Mouse (Mus musculus) lung, adult 2 months (tissue): Measurements from ENCODE around the gene Lpgat1.

ENCODE experiments used
- CTCF ChIP-seq: fragments of 200-500 bp; IDR thresholded peaks from 2 replicates; pipeline ENCODE4 v1.5.1; 2011; ENCODE audit warnings: mild to moderate bottlenecking, low read length, control low read depth; ENCODE audit not compliant: insufficient read depth
- POLR2A ChIP-seq: fragments of 200-500 bp; IDR thresholded peaks from 2 replicates; pipeline ENCODE4 v1.6.1; 2011; ENCODE audit warnings: low read depth, mild to moderate bottlenecking, control low read depth, low read length, borderline replicate concordance; ENCODE audit errors: extremely low read depth

DNA sequence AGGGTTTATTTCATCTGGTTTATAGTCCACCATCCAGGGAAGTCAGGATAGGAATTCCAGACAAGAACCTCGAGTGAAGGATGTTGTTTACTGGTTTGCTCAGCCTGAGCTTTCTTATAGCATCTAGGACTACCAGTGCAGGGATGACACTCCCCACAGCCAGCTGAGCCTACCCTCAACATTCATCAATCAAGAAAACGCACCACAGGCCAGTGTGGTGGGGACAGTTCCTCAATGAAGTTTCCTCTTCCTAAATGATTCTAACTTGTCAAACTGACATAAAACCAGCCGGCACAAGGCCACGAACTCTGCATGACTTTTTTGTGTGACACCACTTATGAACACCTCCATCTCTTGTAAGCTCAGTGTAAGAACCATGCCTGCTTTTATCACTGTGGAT is 13.1 kb upstream of the Lpgat1 start:
- TF ChIP-seq CTCF (no peak), POLR2A (no peak)
